Mouse (Mus musculus) left cerebral cortex, adult 9 months (tissue): Measurements from ENCODE around the gene Sash1.
"Not testable (repeated sequence)": the region's sequence is repeated elsewhere in the genome, so short reads cannot be mapped to it uniquely, and the experiment has no call there.

Experiments
- DNase-seq, 2 experiments: peaks; one replicate each; pipeline ENCODE4 v3.0.0; 2022; ENCODE audit warnings: low spot score in 2 of 2

Gene Sash1

DNA sequence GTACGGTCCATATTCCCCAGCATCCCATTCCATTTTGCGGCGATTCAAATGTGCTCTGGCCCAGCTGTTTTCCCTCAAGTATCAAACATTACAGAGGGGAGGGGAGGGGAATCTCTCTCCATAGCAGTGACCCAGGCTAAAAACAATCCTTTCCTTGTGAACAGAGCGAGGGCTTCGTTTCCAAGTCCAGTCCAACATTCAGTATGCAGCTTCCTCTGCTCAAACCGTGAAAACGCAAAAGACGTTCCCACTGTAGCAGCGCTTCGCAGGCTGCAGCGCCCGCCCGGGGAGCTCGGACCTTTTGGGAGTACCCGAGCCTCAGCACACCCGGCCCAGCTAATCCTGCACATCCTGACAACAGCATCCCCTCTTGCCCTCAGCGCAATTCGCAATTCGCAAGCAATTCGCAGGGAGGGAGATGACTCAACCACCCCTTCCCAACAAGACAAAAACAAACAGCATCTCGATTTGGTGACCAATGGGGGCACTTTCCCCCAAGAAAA, 128.4 kb downstream of the Sash1 start:
- no peak for DNase-seq

- no peak for DNase-seq
Measured at GRCm38 (mm10) chr10:8756604-8757354, 129.1 kb downstream of the Sash1 start.

DNA sequence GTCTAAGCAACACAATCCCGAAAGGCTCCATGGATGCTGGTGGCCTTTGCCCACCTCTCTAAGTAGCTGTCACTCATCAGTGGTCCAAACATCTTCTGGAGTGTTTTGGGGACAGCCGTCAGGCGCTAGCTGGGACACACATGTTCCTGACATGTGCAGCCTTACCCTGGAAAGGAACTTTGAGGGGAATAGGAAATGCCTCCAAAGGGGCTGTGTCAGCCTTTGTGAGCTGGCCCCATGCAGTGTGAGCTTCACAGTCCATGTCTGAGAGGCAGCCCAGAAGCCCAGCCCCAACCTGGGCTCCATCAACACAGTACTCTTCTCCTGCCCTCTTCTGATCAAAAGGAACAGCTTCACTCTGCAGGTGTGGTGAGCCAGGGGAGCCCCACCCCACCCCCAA, 132.5 kb downstream of the Sash1 start:
- no peak for DNase-seq

- peak in 1 of 2 experiments; percentile 34 for DNase-seq
Measured at GRCm38 (mm10) chr10:8752436-8752835, 133.4 kb downstream of the Sash1 start.

DNA sequence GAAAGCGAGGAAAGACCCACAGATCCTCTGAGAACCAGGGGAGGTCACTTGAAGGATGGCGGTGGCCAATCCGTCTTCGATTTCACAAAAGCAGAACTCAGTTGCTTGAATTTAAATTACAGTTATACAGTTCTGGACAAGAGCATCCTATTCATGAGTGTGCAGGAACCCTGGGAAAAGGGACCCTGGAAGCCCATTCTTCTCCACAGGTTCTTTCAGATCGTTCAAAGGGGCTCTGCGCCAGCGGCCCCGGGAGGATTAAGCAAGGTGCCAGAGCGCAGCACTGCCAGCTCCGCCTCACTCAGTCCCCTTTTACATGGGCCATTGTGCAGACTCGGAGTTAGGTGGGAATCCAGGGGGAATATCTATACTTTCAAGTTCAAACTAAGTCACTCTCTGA, 136.3 kb downstream of the Sash1 start:
- DNase-seq, result peak in 1 of 2 experiments; percentile 21

GRCm38 (mm10) chr10:8747450-8748212, 138.2 kb downstream of the Sash1 start:
- no peak for DNase-seq

GRCm38 (mm10) chr10:8746082-8746696, 139.7 kb downstream of the Sash1 start:
- DNase-seq, result no peak

DNA sequence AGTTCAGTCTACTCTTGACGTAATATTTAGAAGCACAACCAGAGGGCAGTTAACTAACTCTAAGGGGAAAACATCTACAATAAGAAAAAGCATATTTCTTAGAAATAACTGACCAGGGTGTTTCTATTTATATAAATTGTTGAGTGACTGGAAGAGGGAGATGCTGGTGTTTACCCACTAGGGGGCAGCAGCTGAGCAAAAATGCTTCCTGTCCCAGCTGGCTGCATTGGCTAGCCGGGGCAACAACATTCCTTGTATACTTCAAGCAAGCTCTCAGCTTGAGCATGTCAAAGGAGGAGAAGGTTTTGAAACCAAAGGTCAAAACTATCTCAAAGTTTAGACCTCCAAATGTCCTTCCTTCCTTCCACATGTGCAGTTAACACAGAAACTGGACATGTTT, 143.0 kb downstream of the Sash1 start:
- peak in 1 of 2 experiments; percentile 52 for DNase-seq

GRCm38 (mm10) chr10:8741505-8741904, 144.4 kb downstream of the Sash1 start:
- DNase-seq, result no peak

DNA sequence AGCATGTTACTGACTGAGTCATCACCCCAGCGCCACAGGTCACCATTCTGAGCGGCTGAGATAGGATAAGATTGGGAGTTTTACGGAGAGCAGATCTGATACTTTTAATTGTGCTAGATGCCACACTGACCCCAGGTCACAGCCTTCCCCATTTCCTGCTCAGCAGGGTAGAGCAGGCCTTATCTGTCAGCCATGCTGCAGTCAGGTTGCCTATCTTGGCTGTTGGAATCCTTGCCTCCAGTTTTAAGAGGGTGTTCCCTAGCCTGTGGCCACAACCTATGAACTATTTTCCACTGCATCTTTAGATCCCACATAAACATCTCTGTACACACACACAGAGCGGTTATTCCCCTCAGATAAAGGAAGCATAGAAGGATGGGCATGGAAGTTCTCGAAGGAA, 145.1 kb downstream of the Sash1 start:
- no peak for DNase-seq

DNA sequence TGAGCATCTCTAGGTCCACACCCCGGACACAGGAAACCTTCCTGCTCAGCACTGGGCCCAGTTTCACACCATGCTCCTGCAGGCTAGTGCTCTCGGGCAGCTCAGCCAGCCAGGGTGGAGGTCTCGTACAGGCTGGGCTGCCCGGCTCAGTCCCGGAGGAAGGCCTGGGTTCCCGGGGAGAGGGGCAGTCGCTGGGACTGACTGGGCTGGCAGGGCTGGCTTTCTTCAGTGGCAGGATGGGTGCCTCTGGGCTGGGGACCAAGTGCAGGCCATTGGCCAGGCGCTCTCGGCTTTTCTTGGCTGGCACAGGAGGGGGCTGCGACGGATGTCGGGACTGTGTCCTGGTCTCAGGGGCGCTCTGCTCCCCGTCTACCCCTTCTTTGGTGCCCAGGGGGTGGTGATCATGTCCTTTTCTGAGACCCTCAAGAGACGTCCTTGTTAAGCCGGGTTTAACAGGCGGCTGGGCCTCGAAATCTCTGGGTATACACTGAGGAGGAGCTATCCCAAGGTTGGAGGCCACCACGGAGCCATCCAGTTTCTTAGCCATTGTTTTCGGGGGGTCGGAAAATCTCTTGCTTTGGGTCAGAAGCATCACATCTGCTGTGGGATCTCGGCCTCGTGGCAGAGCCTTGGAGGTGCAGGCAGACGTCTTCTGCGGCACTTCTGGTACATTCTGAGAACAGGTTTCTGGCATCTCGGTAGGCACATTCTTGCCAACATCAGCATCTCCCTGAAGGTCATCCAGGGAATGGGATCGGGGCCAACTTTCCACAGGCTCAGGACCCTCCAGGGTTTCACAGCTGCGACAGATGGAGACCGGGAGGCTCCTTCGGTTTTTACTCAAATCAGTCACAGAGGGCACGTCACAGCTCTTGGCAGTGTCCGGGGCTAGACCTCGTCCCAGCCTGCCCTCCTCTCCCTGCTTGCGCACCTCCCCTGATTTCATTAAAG, 156.2 kb downstream of the Sash1 start:
- no peak for DNase-seq

DNA sequence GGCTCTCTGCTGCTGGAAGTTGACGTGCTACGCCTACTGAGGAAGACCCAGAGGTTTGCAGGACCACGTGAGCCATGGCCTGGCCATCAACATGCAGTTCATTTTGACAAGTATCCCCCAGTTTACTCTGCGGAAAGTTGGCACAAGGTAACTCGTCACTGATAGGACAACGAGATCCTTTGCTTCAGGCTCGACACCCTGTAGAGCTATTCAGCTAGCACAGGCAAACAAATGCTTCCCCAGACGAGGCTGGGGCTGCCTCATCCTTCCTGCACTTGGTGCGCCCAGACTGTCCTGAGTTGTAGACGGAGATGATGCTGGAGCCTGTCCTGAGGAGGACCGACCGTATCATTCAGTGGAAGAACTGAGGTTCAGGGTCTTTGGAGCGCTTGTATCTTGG, 166.5 kb downstream of the Sash1 start:
- DNase-seq, result no peak

DNA sequence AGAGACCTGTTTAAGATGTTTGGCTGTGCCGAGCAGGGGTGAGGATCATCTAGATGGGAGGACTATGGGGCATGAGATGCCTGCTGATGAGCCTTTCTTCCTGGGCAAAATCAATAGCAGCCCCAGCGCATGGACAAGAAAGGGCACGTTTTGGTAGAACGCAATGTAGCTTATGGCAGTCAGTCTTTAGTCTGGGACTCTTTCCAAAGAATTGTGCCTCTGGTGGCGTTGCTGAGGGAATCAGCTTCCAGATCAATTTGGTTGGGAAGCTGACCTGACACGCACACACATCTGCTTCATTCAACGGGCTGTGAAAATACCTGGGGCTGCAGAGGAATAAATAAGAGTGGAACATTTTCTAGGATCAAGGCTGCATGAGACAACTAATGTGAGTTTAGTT, 167.0 kb downstream of the Sash1 start:
- DNase-seq, result no peak

DNA sequence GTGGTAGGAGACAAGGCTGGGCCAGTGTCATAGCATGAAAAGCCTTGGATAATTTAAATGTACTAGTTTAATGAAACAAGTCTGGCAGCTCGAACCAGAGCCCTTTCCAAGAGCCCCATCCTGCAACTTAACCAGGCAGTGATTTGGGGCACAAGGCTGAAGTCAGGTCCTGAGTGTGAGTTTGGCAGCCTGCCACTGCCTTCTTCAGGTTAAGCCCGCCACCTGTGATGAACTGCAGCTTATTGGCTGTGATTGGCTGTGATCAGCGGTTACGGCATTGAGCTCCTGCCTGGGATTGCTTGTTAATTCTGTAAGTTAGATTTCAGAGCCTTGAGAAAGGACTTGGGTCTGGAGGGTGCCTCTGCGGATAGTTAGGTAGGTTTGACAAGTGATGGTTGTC, 168.7 kb downstream of the Sash1 start:
- no peak for DNase-seq

- DNase-seq, result peak in 1 of 2 experiments; percentile 79
Measured at GRCm38 (mm10) chr10:8715679-8716284, 170.1 kb downstream of the Sash1 start.

- DNase-seq, result not testable (repeated sequence)
Measured at GRCm38 (mm10) chr10:8696636-8697035, 189.2 kb downstream of the Sash1 start.

GRCm38 (mm10) chr10:8693996-8694500, 191.8 kb downstream of the Sash1 start:
- DNase-seq, result no peak

GRCm38 (mm10) chr10:8693561-8693960, 192.3 kb downstream of the Sash1 start:
- no peak for DNase-seq

DNA sequence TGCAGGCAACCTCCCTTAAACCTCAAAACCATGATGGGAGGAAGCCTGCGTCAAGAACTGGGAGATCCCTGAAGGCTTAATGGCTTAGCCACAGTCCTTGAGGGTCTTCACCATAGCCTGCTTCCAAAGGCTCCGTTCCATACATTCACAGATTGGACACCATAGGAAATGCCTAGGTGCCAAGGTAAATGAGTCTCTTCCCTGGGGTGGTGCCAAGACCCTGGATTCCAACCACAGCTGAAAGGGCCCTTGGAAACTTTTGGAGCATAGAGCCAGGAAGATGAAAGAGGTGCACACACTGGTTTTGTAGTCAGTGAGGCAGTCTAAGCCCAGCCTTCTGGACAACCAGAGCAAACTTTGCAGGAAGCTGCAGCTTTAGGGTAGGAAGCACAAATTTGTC, 193.3 kb downstream of the Sash1 start:
- DNase-seq, result no peak

DNA sequence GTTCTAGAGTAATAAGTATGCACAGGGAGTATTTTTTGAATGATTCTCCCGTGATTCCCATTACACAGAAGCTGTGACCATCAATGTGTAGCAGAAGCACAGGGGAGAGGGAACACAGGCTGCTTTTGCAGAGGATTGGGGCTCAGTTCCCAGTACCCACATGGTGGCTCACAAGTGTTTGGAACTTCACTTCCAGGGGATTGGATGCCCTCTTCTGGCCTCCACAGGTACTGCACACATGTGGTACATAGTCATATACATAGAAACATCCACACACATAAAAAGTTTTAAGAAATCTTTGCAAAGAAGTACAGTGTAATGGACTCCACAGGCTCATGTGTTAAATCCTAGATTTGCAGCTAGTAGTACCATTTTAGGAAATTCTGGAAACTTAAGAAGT, 199.7 kb downstream of the Sash1 start:
- DNase-seq, result no peak

- DNase-seq, result no peak
Measured at GRCm38 (mm10) chr10:8685269-8685668, 200.6 kb downstream of the Sash1 start.
